Mouse (Mus musculus) heart, adult 9 months (tissue): ENCODE results near the gene Cdc34.
"Not testable (repeated sequence)": the region's sequence is repeated elsewhere in the genome, so short reads cannot be mapped to it uniquely, and the experiment has no call there.

Source experiments
- DNase-seq, 2 experiments: peaks; one replicate each; pipeline ENCODE4 v3.0.0; 2022; ENCODE audit warnings: low spot score in 2 of 2

The Cdc34 gene

GRCm38 (mm10) chr10:79695231-79696128, 13.5 kb downstream of the Cdc34 start:
- peak; percentile 84 to 85 for DNase-seq

- peak in 1 of 2 experiments; percentile 55 for DNase-seq
Observed at GRCm38 (mm10) chr10:79696129-79696651, 14.2 kb downstream of the Cdc34 start.

GRCm38 (mm10) chr10:79697916-79698315, 15.9 kb downstream of the Cdc34 start:
- DNase-seq: no peak

GRCm38 (mm10) chr10:79698459-79698858, 16.5 kb downstream of the Cdc34 start:
- no peak for DNase-seq

- DNase-seq: no peak
Observed at GRCm38 (mm10) chr10:79700676-79701075, 18.7 kb downstream of the Cdc34 start.

GRCm38 (mm10) chr10:79701443-79702129, 19.6 kb downstream of the Cdc34 start:
- DNase-seq: peak; percentile 87 to 89

GRCm38 (mm10) chr10:79702970-79703369, 21.0 kb downstream of the Cdc34 start:
- not testable (repeated sequence) for DNase-seq

- no peak for DNase-seq
Observed at GRCm38 (mm10) chr10:79703541-79703940, 21.5 kb downstream of the Cdc34 start.

- DNase-seq: peak; percentile 99
Observed at GRCm38 (mm10) chr10:79704065-79704969, 22.3 kb downstream of the Cdc34 start, which contains the start of gene Bsg. Gene Bsg (plus strand): TSS chr10:79704491.

GRCm38 (mm10) chr10:79704970-79705360, 23.0 kb downstream of the Cdc34 start:
- no peak for DNase-seq

GRCm38 (mm10) chr10:79705951-79706350, 24.0 kb downstream of the Cdc34 start:
- DNase-seq: no peak

GRCm38 (mm10) chr10:79706406-79707094, 24.6 kb downstream of the Cdc34 start:
- DNase-seq: no peak

- DNase-seq: no peak
Observed at GRCm38 (mm10) chr10:79707162-79707561, 25.2 kb downstream of the Cdc34 start.

- DNase-seq: no peak
Observed at GRCm38 (mm10) chr10:79707759-79708158, 25.8 kb downstream of the Cdc34 start.

- no peak for DNase-seq
Observed at GRCm38 (mm10) chr10:79708668-79709067, 26.7 kb downstream of the Cdc34 start.

- DNase-seq: no peak
Observed at GRCm38 (mm10) chr10:79709307-79709706, 27.3 kb downstream of the Cdc34 start.

- DNase-seq: no peak
Observed at GRCm38 (mm10) chr10:79712029-79712428, 30.0 kb downstream of the Cdc34 start.

GRCm38 (mm10) chr10:79712499-79713126, 30.6 kb downstream of the Cdc34 start:
- peak in 1 of 2 experiments; percentile 70 for DNase-seq

GRCm38 (mm10) chr10:79713163-79713562, 31.2 kb downstream of the Cdc34 start:
- DNase-seq: no peak

GRCm38 (mm10) chr10:79714996-79715395, 33.0 kb downstream of the Cdc34 start:
- no peak for DNase-seq
